Mouse (Mus musculus): ENCODE data around the gene Dlx3.

Dlx3 gene

DNA sequence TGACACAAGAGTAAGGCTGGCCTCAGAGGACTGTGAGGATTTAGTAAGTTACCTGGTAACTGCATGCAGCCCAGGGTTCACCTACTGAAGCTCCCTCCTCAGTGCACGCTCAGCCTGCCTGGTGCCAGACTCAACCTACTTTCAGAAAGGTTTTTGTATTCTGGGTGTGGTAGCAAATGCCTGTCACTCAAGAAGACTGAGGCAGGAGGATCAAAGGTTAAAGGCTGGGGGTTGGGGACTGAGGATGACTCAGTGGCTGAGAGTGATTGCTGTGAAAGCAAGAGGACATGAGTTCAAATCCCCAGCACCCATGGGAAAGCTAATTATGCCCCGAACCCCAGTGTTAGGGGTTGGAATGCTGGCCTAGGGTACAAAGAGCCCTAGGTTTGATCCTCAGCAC is 35.6 kb downstream of the Dlx3 start:
- DNase-seq (ENCODE audit: low read depth, low spot score), result no peak

DNA sequence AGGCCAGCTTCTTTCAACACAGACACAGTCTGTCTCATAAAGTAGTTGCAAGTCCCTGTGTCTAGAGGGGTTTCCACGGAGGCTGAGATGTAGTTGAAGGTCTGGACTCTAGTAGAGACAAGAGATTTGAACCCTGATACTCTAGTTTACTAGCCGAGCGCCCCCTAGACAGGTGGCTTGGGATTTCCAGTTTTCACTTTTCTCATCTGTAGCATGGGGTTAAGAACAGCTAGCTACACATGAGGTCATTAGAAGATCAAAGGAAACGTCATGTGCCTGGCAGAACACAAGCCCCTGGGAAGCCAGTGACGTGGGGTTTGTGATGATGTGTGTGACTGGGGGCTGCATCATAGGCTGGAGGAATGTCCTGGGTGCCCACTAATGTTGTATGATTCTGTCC is 37.4 kb downstream of the Dlx3 start:
- no peak for DNase-seq (ENCODE audit: low read depth, low spot score)

DNA sequence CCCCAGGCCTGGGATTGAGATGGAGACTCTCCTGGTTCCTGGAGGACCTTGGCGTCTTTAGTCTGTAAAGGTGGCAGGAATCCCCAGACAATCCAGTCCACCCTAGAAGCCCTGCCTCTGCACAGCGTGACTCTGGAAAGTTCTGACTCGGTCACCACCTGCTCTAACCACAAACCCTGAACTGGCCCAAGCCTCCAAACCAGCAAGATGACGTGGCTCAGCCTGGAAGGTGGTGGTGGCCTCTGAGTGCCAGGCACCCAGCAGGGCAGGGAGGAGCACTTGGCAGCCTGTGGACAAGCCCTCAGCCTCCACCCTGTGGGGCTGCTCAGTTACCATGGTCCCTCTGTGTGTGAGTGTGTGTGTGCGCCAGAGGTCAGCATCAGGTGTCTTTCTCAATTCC is 38.0 kb downstream of the Dlx3 start:
- DNase-seq (ENCODE audit: low read depth, low spot score), result no peak

DNA sequence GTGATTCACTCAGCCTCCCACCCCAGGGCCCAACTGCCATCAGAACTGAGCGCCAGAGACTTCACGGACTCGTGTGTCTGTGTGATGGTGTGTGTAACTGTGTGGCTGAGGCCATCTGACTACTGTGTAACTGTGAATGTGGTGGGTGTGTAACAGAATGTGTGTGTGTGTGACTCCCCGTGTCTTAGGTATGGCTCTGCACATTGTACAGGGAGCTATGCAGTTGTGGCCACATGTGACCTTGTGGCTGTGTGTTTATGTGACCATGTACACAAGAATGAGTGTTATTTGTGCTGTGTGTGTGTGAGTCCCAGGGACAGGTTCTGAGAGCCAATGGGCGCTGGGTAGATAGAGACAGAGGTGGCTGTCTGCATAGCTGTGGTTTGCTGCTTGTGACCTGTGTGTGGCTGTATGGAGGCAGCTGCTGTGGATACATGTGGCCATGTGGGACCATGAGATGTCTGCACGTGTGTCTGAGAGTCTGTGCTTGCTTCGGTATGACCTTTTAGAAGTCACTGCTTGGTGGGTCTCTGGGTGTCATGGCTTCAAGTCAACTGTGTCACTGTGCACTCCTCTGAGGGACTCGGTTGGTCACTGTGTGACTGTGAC is 39.9 kb downstream of the Dlx3 start:
- no peak for DNase-seq (ENCODE audit: low read depth, low spot score)

DNA sequence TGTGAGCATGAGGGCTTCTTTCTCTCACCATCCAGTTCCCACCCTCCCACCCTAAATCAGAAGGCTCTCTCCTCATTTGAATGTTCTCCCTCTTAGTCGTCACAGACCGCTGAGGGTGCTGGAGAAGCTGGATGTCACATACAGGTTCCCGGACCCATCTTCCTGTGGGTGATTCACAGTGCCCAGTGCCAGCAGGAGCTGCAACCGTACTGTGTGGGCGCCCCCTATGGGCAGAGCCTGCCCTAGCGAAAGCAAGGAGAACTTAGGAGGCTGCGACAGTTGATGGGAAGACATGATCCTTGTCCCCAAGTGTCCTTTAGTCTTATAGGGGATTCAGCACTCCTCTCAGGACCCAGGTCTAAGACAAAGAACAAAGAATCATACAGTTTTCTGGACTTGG is 40.8 kb downstream of the Dlx3 start:
- DNase-seq (ENCODE audit: low read depth, low spot score), result peak; percentile 45

DNA sequence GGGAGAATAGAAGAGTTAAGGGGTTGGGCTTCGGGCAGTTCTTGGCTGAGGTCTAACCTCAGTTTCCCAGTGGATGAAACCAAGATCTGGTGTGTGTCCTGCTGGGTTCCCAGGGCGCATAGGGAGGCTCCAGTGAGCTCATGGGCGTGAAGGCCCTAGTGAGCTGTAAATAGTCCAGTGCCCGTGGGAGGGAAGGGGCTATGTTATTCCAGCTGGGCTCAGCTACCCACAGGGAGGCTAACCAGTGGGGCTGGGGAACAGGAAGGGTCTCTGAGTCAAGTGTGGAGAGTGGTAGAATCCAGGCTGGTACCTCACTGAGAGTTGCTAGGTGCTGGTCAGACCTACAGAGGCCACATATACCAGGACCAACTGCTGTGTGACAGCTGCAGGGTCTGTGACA is 41.8 kb downstream of the Dlx3 start:
- DNase-seq (ENCODE audit: low read depth, low spot score), result no peak

DNA sequence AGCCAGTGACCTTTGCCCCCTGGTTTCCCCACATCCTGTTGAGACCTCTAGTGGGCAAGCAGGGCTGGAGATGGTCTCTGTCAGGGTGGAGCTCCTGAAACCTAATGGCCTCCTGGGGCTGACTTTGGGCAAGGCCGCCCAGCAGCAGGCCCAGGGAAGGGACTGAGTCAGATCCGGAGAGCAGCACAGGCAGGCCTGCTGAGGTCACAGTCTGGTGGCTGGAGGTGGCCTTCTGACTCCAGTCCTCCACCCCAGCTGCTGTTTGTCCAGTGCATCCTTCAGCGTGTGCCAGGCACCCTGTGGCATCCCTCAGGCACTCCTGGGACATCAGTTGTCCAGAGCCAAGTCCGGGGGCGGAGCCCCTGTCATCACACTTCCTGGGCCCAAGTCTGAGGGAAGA is 45.9 kb downstream of the Dlx3 start:
- no peak for DNase-seq (ENCODE audit: low read depth, low spot score)
